Mouse (Mus musculus): ENCODE measurements around the gene Gm43191. TPM values are rescaled to one million over a fixed set of nuclear protein-coding genes. Genes with fewer than 3 reads are reported as not detected.
A peak's percentile ranks its signal among the peaks of the same experiment; 100 is the strongest.

Gm43191 gene
- polyA plus RNA-seq, 1 experiment from 2014 or later = not detected

DNA sequence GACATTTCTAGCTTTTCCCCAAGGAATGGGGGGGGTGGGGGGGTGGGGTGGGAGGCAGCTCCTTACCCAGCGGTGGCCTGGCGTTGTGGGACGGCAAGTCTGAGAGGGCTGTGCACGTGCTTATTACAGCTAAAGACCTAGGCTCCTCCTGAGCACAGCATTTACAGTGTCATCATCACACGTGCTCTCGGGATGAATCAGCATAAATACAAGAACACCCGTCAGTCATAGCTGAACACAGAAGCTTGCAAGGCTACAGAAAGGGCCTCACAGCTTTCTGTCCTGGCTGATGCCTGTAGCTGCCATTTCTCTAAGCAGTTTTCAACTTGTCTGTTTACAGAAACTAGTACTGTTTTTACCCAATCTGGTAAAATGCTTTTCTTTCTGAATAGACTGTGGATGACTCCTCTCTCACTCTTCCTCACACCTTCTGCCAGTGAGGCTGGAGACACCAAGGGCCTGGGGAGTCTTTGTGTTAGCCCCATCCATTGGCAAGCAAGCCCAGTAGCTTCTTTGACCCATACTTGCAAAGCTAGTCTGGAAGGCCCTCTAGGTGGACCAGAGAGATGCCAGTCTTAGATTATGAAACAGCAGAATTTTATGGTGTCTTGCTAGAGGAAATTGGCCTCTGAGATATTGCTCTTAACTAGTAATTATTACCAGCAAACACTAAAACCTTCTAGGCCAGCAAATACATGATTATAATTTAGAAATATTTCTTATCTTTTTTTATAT is 60.3 kb downstream of the Gm43191 start:
- Histone ChIP-seq H3K4me2 (ENCODE audit: low read depth, low read length) (no peak overlapping the region), H3K27ac (ENCODE audit: low read length) (0 out of 2 replicates have a peak overlapping the region, but pooled peaks have one; percentile 39), H3K27me3 (ENCODE audit: control insufficient read depth, insufficient read depth, low read depth, low read length) (no peaks in the 10 kb centered on the region), H3K4me3 (ENCODE audit: low read depth, low read length) (no peak overlapping the region), H3K4me1 (ENCODE audit: control insufficient read depth, low read depth, low read length) (peaks cover 10% of the 10 kb centered on the region), H3K36me3 (ENCODE audit: control insufficient read depth, insufficient read depth) (peaks cover 25% of the 10 kb centered on the region), H3K9me3 (replicated peaks; ENCODE audit: control insufficient read depth, low read length) (no peaks in the 10 kb centered on the region), H3K9ac (ENCODE audit: low read depth, low read length) (no peak overlapping the region)
- ATAC-seq (ENCODE audit: low read depth) = peak; percentile 94
- 35% methylated on average over 7 of the region's 7 CpGs for WGBS (ENCODE audit: insufficient replicate concordance)

GRCm38 (mm10) chr3:116618855-116619254 is 62.2 kb downstream of the Gm43191 start:
- Histone ChIP-seq H3K27ac (ENCODE audit: low read length) (no peak overlapping the region), H3K9me3 (replicated peaks; ENCODE audit: control insufficient read depth, low read length) (no peaks in the 10 kb centered on the region), H3K4me1 (ENCODE audit: control insufficient read depth, low read depth, low read length) (peaks cover 13% of the 10 kb centered on the region), H3K36me3 (ENCODE audit: control insufficient read depth, insufficient read depth) (peaks cover 34% of the 10 kb centered on the region), H3K4me3 (ENCODE audit: low read depth, low read length) (no peak overlapping the region), H3K27me3 (ENCODE audit: control insufficient read depth, insufficient read depth, low read depth, low read length) (no peaks in the 10 kb centered on the region), H3K9ac (ENCODE audit: low read depth, low read length) (no peak overlapping the region), H3K4me2 (ENCODE audit: low read depth, low read length) (no peak overlapping the region)
- ATAC-seq (ENCODE audit: low read depth) = no peak
- WGBS (ENCODE audit: insufficient replicate concordance) = 46% methylated on average over 6 of the region's 6 CpGs

DNA sequence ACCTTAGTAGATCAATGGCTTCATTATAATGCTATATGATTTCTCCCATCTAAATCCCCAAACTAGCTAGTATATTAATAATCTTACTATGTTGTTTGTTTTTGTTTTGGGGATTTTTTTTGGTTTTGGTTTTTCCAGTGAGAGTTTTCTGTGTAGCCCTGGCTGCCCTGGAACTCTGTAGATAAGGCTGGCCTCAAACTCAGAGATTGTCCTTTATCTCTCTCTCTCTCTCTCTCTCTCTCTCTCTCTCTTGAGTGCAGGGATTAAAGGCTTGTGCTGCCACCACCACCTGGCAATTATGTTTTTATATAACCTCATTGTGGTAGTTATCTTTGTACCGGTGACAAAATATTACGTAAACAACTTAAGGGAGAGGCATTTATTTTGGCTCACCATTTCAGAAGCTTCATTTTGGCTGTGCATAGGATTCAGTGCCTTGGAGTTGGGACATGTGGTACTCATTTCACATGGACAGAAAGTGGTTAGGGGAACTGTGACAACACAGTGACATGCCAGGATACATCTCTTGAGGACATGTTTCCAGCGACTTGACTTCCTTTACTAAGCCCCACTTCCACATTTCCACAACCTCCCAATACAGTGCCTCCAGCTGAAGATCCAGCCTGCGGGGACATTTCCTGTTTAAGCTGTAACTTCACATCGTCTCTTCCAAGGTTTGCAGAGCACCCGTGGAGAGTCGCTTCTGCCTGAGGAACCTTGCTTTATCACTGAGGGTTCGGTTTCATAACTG is 65.6 kb downstream of the Gm43191 start:
- 67% methylated on average over 8 of the region's 8 CpGs for WGBS (ENCODE audit: insufficient replicate concordance)
- Histone ChIP-seq H3K4me2 (ENCODE audit: low read depth, low read length) (no peak overlapping the region), H3K4me3 (ENCODE audit: low read depth, low read length) (no peak overlapping the region), H3K27ac (ENCODE audit: low read length) (no peak overlapping the region), H3K4me1 (ENCODE audit: control insufficient read depth, low read depth, low read length) (peaks cover 8% of the 10 kb centered on the region), H3K9me3 (replicated peaks; ENCODE audit: control insufficient read depth, low read length) (no peaks in the 10 kb centered on the region), H3K36me3 (ENCODE audit: control insufficient read depth, insufficient read depth) (peaks cover 35% of the 10 kb centered on the region), H3K27me3 (ENCODE audit: control insufficient read depth, insufficient read depth, low read depth, low read length) (no peaks in the 10 kb centered on the region), H3K9ac (ENCODE audit: low read depth, low read length) (no peak overlapping the region)
- ATAC-seq (ENCODE audit: low read depth) = no peak

DNA sequence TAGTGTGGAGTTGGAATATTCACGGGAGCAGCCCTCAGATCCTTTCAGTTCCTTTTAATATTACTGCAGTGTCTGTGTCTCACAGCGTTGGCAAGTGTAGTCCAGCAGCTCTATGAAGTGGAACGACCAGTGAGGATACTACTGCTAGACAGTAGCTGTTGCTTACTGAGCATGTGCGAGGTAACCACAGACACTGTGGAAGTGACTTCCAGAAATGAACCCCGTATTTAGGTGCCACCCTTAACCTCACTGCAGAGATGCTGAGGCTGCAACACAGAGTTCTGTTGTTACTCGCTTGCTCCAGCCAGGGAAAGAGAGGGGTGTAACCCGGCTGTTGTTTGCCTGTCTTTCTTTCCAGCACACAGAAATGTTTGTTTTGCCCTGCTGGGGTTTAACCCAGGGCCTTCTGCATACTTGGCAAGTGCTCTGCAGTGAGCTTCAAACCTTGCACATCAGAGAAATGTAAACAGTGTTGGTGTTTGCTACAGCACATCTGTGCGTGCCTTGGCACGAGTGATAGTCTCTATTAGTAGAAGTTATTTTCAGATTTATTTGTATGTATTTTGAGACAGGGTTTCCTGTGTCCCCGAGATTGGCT is 66.7 kb downstream of the Gm43191 start, which contains the start of gene Trmt13:
TSS of gene Trmt13 (minus strand) at position 293 of the 598 bp plus-strand sequence.
- peak within 1 kb of the TSS; percentile 49; the same call in 1 of the 2 replicates for H3K27ac ChIP-seq (ENCODE audit: low read length)
- H3K4me3 ChIP-seq (ENCODE audit: low read depth, low read length) = no peak within 1 kb of the TSS
- H3K4me2 ChIP-seq (ENCODE audit: low read depth, low read length) = no peak within 1 kb of the TSS
- peaks cover 40% of the 10 kb centered on the region for H3K36me3 ChIP-seq (ENCODE audit: control insufficient read depth, insufficient read depth)
- no peak within 1 kb of the TSS for H3K9ac ChIP-seq (ENCODE audit: low read depth, low read length)
- H3K27me3 ChIP-seq (ENCODE audit: control insufficient read depth, insufficient read depth, low read depth, low read length) = no peaks in the 10 kb centered on the region
- 71% methylated on average over 10 of the region's 10 CpGs for WGBS (ENCODE audit: insufficient replicate concordance)
- peak; percentile 84 for ATAC-seq (ENCODE audit: low read depth)
- H3K4me1 ChIP-seq (ENCODE audit: control insufficient read depth, low read depth, low read length) = peaks cover 4% of the 10 kb centered on the region
- no peaks in the 10 kb centered on the region for H3K9me3 ChIP-seq (replicated peaks; ENCODE audit: control insufficient read depth, low read length)

DNA sequence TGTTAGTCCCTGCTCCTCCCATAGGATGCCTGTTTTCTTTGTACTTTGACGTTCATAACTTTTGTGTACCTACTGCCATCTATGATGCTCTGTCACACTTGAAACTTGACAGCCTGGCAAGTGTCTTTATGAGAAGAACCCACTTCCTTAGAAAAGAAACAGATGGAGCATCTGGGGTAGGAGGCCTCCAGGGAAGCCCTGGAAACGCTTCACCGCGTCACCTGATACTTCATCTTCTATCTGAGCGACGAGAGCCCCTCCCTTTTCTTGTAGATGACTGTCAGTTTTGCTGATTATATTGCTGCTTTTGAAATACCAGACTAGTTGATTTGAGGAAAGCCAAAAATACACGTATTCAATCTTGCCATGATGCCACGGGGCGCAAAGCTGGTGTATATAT is 76.5 kb downstream of the Gm43191 start:
- Histone ChIP-seq H3K36me3 (ENCODE audit: control insufficient read depth, insufficient read depth) (peaks cover 22% of the 10 kb centered on the region), H3K27ac (ENCODE audit: low read length) (no peak overlapping the region), H3K27me3 (ENCODE audit: control insufficient read depth, insufficient read depth, low read depth, low read length) (no peaks in the 10 kb centered on the region), H3K4me2 (ENCODE audit: low read depth, low read length) (no peak overlapping the region), H3K9ac (ENCODE audit: low read depth, low read length) (no peak overlapping the region), H3K9me3 (replicated peaks; ENCODE audit: control insufficient read depth, low read length) (no peaks in the 10 kb centered on the region), H3K4me1 (ENCODE audit: control insufficient read depth, low read depth, low read length) (no peaks in the 10 kb centered on the region), H3K4me3 (ENCODE audit: low read depth, low read length) (no peak overlapping the region)
- 79% methylated on average over 9 of the region's 9 CpGs for WGBS (ENCODE audit: insufficient replicate concordance)
- no peak for ATAC-seq (ENCODE audit: low read depth)

DNA sequence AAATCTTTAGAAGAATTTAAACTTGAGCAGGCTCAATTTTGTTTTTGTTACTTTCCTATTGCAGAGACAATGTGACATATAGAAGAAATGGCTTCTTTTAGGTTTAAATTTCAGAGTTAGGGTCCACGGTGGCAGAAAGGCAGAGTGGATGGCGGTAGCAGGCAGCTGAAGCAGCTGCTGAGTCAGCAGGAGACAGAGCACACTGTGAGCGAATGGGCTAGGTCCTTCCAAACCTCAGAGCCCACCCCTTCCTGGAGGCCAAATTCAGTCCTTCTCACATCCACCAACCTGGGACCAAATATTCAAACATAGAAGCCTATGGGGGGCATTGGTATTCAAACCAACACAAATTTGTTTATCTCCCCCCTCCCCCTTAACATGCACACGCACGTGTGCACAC is 79.3 kb downstream of the Gm43191 start:
- H3K36me3 ChIP-seq (ENCODE audit: control insufficient read depth, insufficient read depth) = peaks cover 7% of the 10 kb centered on the region; the same call in 1 of the 2 replicates
- ATAC-seq (ENCODE audit: low read depth) = no peak
- no peaks in the 10 kb centered on the region for H3K9me3 ChIP-seq (replicated peaks; ENCODE audit: control insufficient read depth, low read length)
- 86% methylated on average over 5 of the region's 5 CpGs for WGBS (ENCODE audit: insufficient replicate concordance)
- peaks cover 4% of the 10 kb centered on the region for H3K4me1 ChIP-seq (ENCODE audit: control insufficient read depth, low read depth, low read length)
- no peak overlapping the region for H3K4me3 ChIP-seq (ENCODE audit: low read depth, low read length)
- no peak overlapping the region for H3K4me2 ChIP-seq (ENCODE audit: low read depth, low read length)
- no peak overlapping the region for H3K9ac ChIP-seq (ENCODE audit: low read depth, low read length)
- no peaks in the 10 kb centered on the region for H3K27me3 ChIP-seq (ENCODE audit: control insufficient read depth, insufficient read depth, low read depth, low read length)
- H3K27ac ChIP-seq (ENCODE audit: low read length) = no peak overlapping the region

DNA sequence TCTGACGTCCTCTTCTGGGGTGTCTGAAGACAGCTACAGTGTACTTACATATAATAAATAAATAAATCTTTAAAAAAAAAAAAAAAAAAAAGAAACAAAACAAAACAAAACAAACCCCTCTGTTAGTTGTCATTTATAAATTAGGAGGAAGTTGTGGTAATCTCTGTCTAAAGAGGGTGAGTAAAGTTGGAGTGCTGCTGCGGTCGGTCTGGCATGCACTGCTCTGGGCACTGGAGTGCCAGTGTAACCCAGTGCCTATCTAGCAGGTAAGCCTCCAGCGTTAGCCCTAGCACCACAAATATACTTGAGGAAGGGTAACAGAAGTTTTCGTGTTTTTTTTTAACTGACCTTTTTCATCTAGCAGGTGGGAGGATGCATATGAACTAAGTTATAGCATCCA is 80.1 kb downstream of the Gm43191 start:
- Histone ChIP-seq H3K27ac (ENCODE audit: low read length) (no peak overlapping the region), H3K9ac (ENCODE audit: low read depth, low read length) (no peak overlapping the region), H3K4me1 (ENCODE audit: control insufficient read depth, low read depth, low read length) (peaks cover 9% of the 10 kb centered on the region), H3K36me3 (ENCODE audit: control insufficient read depth, insufficient read depth) (peaks cover 5% of the 10 kb centered on the region; the same call in 1 of the 2 replicates), H3K9me3 (replicated peaks; ENCODE audit: control insufficient read depth, low read length) (no peaks in the 10 kb centered on the region), H3K27me3 (ENCODE audit: control insufficient read depth, insufficient read depth, low read depth, low read length) (no peaks in the 10 kb centered on the region), H3K4me3 (ENCODE audit: low read depth, low read length) (no peak overlapping the region), H3K4me2 (ENCODE audit: low read depth, low read length) (no peak overlapping the region)
- no peak for ATAC-seq (ENCODE audit: low read depth)
- WGBS (ENCODE audit: insufficient replicate concordance) = 54% methylated on average over 5 of the region's 5 CpGs

- H3K9me3 ChIP-seq (replicated peaks; ENCODE audit: control insufficient read depth, low read length) = no peaks in the 10 kb centered on the region
- peaks cover 11% of the 10 kb centered on the region for H3K4me1 ChIP-seq (ENCODE audit: control insufficient read depth, low read depth, low read length)
- no peak overlapping the region for H3K9ac ChIP-seq (ENCODE audit: low read depth, low read length)
- H3K4me2 ChIP-seq (ENCODE audit: low read depth, low read length) = no peak overlapping the region
- no peak; the same call in 1 of the 2 replicates for ATAC-seq (ENCODE audit: low read depth)
- no peak overlapping the region for H3K27ac ChIP-seq (ENCODE audit: low read length)
- peaks cover 5% of the 10 kb centered on the region; the same call in 1 of the 2 replicates for H3K36me3 ChIP-seq (ENCODE audit: control insufficient read depth, insufficient read depth)
- no peaks in the 10 kb centered on the region for H3K27me3 ChIP-seq (ENCODE audit: control insufficient read depth, insufficient read depth, low read depth, low read length)
- 75% methylated on average over 2 of the region's 2 CpGs for WGBS (ENCODE audit: insufficient replicate concordance)
- no peak overlapping the region for H3K4me3 ChIP-seq (ENCODE audit: low read depth, low read length)
These were observed 81.4 kb downstream of the Gm43191 start for GRCm38 (mm10) chr3:116599705-116600104.
